Mouse (Mus musculus): ENCODE results near the gene Lars2. TPM values are rescaled to one million over a fixed set of nuclear protein-coding genes. Genes with fewer than 3 reads are reported as not detected.
A peak's percentile ranks its signal among the peaks of the same experiment; 100 is the strongest.

Gene Lars2
- polyA plus RNA-seq, 1 experiment from 2014 or later: 683 TPM

DNA sequence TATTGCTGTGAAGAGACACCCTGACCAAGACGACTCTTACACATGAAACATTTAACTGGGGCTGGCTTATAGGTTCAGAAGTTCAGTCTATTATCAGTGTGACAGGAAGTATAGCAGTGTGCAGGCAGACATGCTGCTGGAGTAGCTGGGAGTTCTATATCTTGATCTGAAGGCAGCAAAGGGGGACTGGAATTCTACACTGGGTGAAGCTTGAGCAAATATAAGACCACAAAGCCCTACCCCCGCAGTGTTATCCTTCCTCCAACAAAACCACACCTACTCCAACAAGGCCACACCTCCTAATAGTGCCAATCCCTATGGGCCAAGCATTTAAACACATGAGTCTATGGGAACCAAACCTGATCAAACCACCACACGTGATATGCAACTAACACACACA is 85.0 kb downstream of the Lars2 start:
- WGBS: 72% methylated on average over 3 of the region's 3 CpGs
- Histone ChIP-seq H3K27me3 (replicated peaks) (no peaks in the 10 kb centered on the region), H3K27ac (replicated peaks) (no peak overlapping the region), H3K9me3 (replicated peaks) (no peaks in the 10 kb centered on the region), H3K9ac (replicated peaks) (no peak overlapping the region), H3K36me3 (peaks cover 26% of the 10 kb centered on the region), H3K4me1 (0 out of 2 replicates have a peak, but pooled peaks cover under 1% of the 10 kb centered on the region), H3K4me3 (replicated peaks) (no peak overlapping the region), H3K4me2 (no peak overlapping the region)
- ATAC-seq (ENCODE audit: low FRiP score): no peak

GRCm38 (mm10) chr9:123456634-123457602 is 90.2 kb downstream of the Lars2 start:
- Histone ChIP-seq H3K4me3 (replicated peaks) (no peak overlapping the region), H3K9me3 (replicated peaks) (peaks cover 3% of the 10 kb centered on the region), H3K9ac (replicated peaks) (no peak overlapping the region), H3K27ac (replicated peaks) (peak overlapping the region; percentile 28; the same call in 1 of the 2 replicates), H3K4me1 (0 out of 2 replicates have a peak, but pooled peaks cover 4% of the 10 kb centered on the region), H3K4me2 (no peak overlapping the region), H3K36me3 (peaks cover 28% of the 10 kb centered on the region), H3K27me3 (replicated peaks) (no peaks in the 10 kb centered on the region)
- ATAC-seq (ENCODE audit: low FRiP score): no peak
- 67% methylated on average over 9 of the region's 9 CpGs for WGBS

DNA sequence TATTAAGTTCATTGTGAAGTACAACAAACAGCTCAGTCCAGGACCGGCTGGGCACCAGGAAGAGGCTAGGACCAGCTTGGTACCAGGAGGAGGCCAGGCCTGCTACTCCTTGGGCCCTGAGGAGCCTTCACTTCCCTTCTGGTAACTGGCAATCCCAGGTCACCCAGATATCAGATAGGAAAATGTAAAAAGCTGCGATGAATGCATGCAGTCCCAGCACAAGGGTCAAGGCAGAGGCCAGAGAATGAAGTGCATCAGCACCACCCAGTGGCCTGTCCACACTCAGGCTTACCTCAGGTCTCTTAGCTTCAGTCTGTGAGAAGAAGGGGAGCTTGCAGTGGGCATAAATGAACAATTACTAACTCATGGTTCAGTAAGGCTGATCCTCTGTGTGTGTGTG is 90.9 kb downstream of the Lars2 start:
- H3K9ac ChIP-seq (replicated peaks): no peak overlapping the region
- 0 out of 2 replicates have a peak overlapping the region, but pooled peaks have one; percentile 18 for H3K27ac ChIP-seq (replicated peaks)
- peaks cover 3% of the 10 kb centered on the region for H3K9me3 ChIP-seq (replicated peaks)
- H3K36me3 ChIP-seq: peaks cover 25% of the 10 kb centered on the region
- no peak for ATAC-seq (ENCODE audit: low FRiP score)
- H3K4me2 ChIP-seq: no peak overlapping the region
- no peak overlapping the region for H3K4me3 ChIP-seq (replicated peaks)
- H3K27me3 ChIP-seq (replicated peaks): no peaks in the 10 kb centered on the region
- 65% methylated on average over 2 of the region's 2 CpGs for WGBS
- 0 out of 2 replicates have a peak, but pooled peaks cover 4% of the 10 kb centered on the region for H3K4me1 ChIP-seq

- Histone ChIP-seq H3K4me3 (replicated peaks) (no peak overlapping the region), H3K27me3 (replicated peaks) (no peaks in the 10 kb centered on the region), H3K4me1 (no peaks in the 10 kb centered on the region), H3K9me3 (replicated peaks) (no peaks in the 10 kb centered on the region), H3K36me3 (no peaks in the 10 kb centered on the region), H3K4me2 (no peak overlapping the region), H3K27ac (replicated peaks) (no peak overlapping the region), H3K9ac (replicated peaks) (no peak overlapping the region)
- WGBS: 65% methylated on average over 4 of the region's 4 CpGs
- ATAC-seq (ENCODE audit: low FRiP score): no peak
Observed at GRCm38 (mm10) chr9:123467141-123467620, 100.5 kb downstream of the Lars2 start.

DNA sequence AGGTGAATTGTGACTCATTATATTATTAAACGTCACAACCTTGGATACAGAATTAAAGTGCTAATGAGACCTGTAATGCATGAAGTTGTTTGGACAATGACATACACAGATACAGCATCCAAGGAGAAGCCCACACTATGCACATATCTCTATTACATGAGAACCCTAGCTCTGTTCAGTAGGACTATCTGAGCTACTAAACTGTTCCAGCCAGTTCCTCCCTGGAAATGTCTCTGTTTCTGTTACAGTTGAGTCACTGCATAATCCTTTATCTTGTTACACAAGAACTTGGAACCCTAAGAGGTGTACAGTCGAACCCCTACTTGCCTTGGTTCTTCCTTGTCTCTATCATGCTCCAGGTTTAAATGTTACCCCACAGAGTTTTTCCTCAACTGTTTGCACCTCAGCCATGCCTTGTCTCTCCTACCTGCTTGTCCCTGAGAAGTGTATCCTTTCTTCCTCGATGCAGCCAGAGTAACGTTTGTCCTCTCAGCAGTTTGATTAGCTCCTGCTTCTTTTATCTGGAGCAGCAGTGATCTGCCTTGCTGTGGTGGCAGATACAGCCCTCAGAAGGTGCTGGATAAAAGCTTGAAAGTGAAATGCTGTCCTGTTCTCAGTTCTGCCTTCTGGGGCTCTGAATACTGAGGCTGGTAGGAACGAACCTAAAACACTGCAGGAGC is 101.8 kb downstream of the Lars2 start:
- no peak overlapping the region for H3K27ac ChIP-seq (replicated peaks)

DNA sequence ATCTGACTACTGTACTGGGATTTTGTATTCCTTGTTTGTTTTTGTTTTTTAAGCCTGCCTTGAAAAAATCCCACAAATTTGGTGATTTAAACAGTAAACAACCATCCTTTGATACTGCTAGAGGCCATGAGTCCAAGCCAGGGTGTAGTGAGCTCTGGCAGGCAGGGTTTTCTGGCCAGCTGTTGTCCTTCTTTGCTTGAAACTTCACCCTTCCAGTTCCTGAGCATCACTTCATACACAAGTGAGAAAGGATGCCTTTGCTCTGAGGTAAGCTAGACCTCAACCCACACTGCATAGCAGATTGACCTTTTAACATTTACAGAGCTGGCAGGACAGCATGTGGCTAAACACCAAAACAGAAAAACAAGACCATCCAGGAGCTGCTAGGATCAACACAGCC is 102.4 kb downstream of the Lars2 start:
- no peaks in the 10 kb centered on the region for H3K36me3 ChIP-seq
- H3K4me2 ChIP-seq: no peak overlapping the region
- ATAC-seq (ENCODE audit: low FRiP score): no peak
- H3K4me1 ChIP-seq: no peaks in the 10 kb centered on the region
- no peak overlapping the region for H3K9ac ChIP-seq (replicated peaks)
- no peak overlapping the region for H3K27ac ChIP-seq (replicated peaks)
- H3K4me3 ChIP-seq (replicated peaks): no peak overlapping the region
- no peaks in the 10 kb centered on the region for H3K9me3 ChIP-seq (replicated peaks)
- H3K27me3 ChIP-seq (replicated peaks): no peaks in the 10 kb centered on the region

More for the DNA sequence above, 101.8 kb downstream of the Lars2 start:
- no peak overlapping the region for H3K4me2 ChIP-seq
- H3K36me3 ChIP-seq: no peaks in the 10 kb centered on the region
- WGBS: 80% methylated on average over 5 of the region's 5 CpGs
- no peaks in the 10 kb centered on the region for H3K4me1 ChIP-seq
- no peaks in the 10 kb centered on the region for H3K27me3 ChIP-seq (replicated peaks)
- H3K9ac ChIP-seq (replicated peaks): no peak overlapping the region
- no peak overlapping the region for H3K4me3 ChIP-seq (replicated peaks)
- ATAC-seq (ENCODE audit: low FRiP score): no peak
- no peaks in the 10 kb centered on the region for H3K9me3 ChIP-seq (replicated peaks)

GRCm38 (mm10) chr9:123473377-123473776 is 106.7 kb downstream of the Lars2 start:
- Histone ChIP-seq H3K36me3 (no peaks in the 10 kb centered on the region), H3K9ac (replicated peaks) (no peak overlapping the region), H3K27me3 (replicated peaks) (no peaks in the 10 kb centered on the region), H3K4me2 (no peak overlapping the region), H3K27ac (replicated peaks) (no peak overlapping the region), H3K9me3 (replicated peaks) (no peaks in the 10 kb centered on the region), H3K4me1 (peaks cover 6% of the 10 kb centered on the region), H3K4me3 (replicated peaks) (no peak overlapping the region)
- ATAC-seq (ENCODE audit: low FRiP score): no peak

DNA sequence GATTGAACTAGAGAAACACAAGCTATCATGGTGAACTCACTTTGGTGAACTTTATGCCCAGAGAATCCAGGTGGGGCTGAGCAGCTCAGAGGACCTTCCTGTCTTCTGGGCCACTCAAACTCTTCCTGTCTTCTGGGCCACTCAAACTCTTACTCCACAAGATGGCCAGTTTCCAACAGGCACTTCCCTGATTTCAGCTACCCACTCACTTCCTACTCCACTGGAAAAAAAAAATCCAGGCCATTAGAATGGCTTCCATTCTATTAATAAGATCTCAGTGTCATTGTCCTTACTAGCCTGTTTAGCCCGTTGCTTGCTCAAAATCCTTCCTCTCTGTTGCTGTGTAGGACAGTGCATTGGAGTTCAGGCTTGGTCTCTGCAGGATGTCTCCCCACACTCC is 108.8 kb downstream of the Lars2 start:
- WGBS: 76% methylated on average over 1 of the region's 1 CpGs
- Histone ChIP-seq H3K9me3 (replicated peaks) (no peaks in the 10 kb centered on the region), H3K9ac (replicated peaks) (no peak overlapping the region), H3K4me1 (peaks cover 21% of the 10 kb centered on the region), H3K4me3 (replicated peaks) (no peak overlapping the region), H3K27me3 (replicated peaks) (no peaks in the 10 kb centered on the region), H3K4me2 (no peak overlapping the region), H3K36me3 (no peaks in the 10 kb centered on the region), H3K27ac (replicated peaks) (no peak overlapping the region)
- ATAC-seq (ENCODE audit: low FRiP score): no peak

- Histone ChIP-seq H3K27me3 (replicated peaks) (no peaks in the 10 kb centered on the region), H3K4me3 (replicated peaks) (peak overlapping the region; percentile 62), H3K27ac (replicated peaks) (no peak overlapping the region), H3K36me3 (no peaks in the 10 kb centered on the region), H3K4me1 (peaks cover 35% of the 10 kb centered on the region), H3K4me2 (peak overlapping the region; percentile 76), H3K9ac (replicated peaks) (peak overlapping the region; percentile 32; the same call in 1 of the 2 replicates), H3K9me3 (replicated peaks) (no peaks in the 10 kb centered on the region)
- ATAC-seq (ENCODE audit: low FRiP score): peak; percentile 82
- 2% methylated on average over 23 of the region's 29 CpGs for WGBS
Observed at GRCm38 (mm10) chr9:123478031-123478585, 111.4 kb downstream of the Lars2 start.

DNA sequence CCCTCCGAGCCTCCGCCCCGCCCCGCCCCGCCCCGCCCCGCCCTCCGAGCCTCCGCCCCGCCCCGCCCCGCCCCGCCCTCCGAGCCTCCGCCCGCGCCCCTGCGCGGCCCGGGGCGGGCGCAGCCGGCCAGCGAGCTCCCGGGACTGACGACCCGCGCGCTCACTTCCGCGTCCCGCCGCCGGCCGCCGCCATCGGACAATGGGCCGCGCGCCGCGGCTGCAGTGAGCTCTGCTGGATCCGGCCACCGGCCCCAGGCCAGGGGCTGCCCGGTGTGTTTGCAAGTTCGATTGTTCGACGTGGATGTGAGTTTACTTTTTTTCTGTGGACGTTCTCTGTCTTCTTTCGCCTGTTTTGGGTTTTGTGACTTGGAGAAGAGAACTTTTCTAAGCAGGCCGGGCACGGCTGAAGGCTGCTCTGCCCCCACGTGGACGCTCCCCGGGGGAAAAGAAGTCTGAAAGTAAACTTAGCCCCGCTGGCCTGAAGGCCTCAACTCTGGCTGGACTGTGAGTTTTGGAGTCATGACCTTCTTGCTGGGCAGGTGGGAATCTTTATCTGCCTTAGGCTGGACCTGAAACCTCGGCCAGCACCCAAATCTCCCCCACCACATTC is 112.0 kb downstream of the Lars2 start, which contains the start of gene Limd1:
Limd1 (plus strand) TSS at position 121 of the 610 bp plus-strand sequence.
- Histone ChIP-seq H3K36me3 (no peaks in the 10 kb centered on the region), H3K9me3 (replicated peaks) (no peaks in the 10 kb centered on the region), H3K4me2 (peak within 1 kb of the TSS; percentile 76), H3K27ac (replicated peaks) (peak within 1 kb of the TSS; percentile 56), H3K4me1 (peaks cover 35% of the 10 kb centered on the region), H3K27me3 (replicated peaks) (no peaks in the 10 kb centered on the region), H3K4me3 (replicated peaks) (peak within 1 kb of the TSS; percentile 62), H3K9ac (replicated peaks) (peak within 1 kb of the TSS; percentile 57)
- peak; percentile 79 for ATAC-seq (ENCODE audit: low FRiP score)
- WGBS: 0% methylated on average over 35 of the region's 57 CpGs

DNA sequence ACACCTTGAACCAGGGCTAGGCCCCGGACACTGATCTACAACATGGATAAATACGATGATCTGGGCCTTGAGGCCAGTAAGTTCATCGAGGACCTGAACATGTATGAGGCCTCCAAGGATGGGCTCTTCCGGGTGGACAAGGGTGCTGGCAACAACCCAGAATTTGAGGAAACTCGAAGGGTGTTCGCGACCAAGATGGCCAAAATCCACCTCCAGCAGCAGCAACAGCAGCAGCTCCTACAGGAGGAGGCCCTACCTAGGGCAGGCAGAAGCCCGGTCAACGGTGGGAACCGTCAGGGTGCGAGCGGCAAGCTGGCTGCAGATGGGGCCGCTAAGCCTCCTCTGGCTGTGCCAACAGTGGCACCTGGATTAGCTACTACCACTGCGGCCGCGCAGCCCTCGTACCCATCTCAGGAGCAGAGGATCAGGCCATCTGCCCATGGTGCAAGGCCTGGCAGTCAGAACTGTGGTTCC is 112.5 kb downstream of the Lars2 start:
- peak overlapping the region; percentile 56 for H3K27ac ChIP-seq (replicated peaks)
- WGBS: 23% methylated on average over 17 of the region's 17 CpGs

More for the DNA sequence above, 112.5 kb downstream of the Lars2 start:
- ATAC-seq (ENCODE audit: low FRiP score): peak; percentile 11; the same call in 1 of the 2 replicates
- Histone ChIP-seq H3K4me3 (replicated peaks) (peak overlapping the region; percentile 62), H3K9ac (replicated peaks) (peak overlapping the region; percentile 57), H3K36me3 (no peaks in the 10 kb centered on the region), H3K4me1 (peaks cover 35% of the 10 kb centered on the region), H3K9me3 (replicated peaks) (no peaks in the 10 kb centered on the region), H3K27me3 (replicated peaks) (no peaks in the 10 kb centered on the region), H3K4me2 (peak overlapping the region; percentile 76)

Measured in neural tube, embryonic 15.5 days (tissue).